Mouse (Mus musculus) megakaryocyte, embryonic 14.5 days (primary cell): ENCODE data around the gene Greb1.

Experiments used
- FLI1 ChIP-seq: IDR thresholded peaks from 2 replicates; pipeline ENCODE4 v1.6.1; 2012; ENCODE audit warnings: low read length, inconsistent platforms, mixed read lengths
- GATA1 ChIP-seq: IDR thresholded peaks from 3 replicates; pipeline ENCODE4 v1.6.1; 2012; ENCODE audit warnings: mixed read lengths, low read length, inconsistent platforms, borderline replicate concordance

DNA sequence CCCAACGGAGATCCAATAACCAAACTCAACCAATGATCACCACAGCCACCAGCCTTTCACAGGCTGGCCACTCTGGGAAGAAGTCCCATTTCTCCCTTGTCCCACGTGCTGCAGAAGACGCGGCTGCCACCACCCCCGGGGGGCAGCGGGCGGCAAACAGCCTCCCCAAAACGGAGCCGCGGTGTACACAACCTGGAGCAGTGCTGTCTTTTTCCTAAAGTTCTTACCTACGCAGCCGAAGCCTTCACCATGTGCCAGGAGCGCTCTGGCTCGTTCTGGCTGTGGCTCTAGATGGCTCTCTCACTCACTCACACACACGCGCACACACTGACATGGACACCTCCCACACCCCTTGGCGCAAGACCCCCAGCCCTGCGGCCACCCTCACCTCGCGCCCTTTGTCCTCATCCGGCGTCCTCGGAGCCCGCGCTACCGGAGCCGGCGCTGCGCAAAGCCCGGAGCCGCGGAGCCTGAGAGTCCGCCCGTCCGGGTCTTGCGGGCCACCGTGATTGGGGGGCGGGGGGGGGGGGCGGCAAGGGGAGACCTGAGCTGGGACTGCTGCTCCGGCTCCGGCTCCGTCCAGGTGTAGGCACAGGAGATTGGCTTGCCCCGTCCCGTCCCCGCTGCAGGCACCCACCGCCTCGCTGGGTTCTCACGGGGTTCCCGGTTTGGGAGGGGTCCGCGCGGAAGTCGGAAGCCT is at the start of gene Greb1:
- TF ChIP-seq FLI1: no peak
- TF ChIP-seq GATA1: no peak
